Mouse (Mus musculus) kidney, adult 18-20 months (tissue): ENCODE results near the gene Kat7.

Source experiments
- DNase-seq: peaks from one replicate; pipeline ENCODE4 v3.0.0; 2021

Kat7 gene

DNA sequence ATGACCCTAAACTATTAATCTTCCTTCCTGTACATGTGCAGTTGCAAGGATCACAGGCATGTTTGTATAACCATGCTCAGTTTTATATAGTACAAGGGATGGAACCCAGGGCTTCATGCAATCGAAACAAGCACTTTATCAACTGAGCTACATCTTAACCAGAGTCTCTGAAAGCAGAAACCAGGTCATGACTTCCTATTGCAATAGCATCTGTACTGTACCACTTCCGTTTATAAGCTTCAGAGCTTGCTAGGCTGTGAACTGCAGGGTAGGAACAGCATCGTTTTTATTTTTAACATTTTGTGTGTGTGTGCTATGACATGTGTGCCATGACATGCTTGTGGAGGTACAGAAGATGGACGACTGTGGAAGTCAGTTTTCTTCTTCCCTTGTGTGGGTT is 23.2 kb upstream of the Kat7 start:
- DNase-seq: no peak

DNA sequence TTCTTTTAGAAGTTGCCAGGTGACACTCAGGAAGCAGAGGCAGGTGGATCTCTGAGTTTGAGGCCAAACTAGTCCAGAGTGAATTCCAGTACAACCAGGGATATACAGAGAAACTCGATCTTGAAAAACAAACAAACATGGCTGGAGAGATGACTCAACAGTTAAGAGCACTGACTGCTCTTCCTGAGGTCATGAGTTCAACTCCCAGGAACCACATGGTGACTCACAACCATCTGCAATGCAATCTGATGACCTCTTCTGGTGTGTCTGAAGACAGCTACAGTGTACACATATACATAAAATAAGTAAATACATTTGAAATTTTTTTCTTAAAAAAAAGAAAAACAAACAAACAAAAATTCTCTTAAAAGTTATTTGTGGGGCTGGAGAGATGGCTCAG is 20.6 kb upstream of the Kat7 start:
- DNase-seq: no peak

DNA sequence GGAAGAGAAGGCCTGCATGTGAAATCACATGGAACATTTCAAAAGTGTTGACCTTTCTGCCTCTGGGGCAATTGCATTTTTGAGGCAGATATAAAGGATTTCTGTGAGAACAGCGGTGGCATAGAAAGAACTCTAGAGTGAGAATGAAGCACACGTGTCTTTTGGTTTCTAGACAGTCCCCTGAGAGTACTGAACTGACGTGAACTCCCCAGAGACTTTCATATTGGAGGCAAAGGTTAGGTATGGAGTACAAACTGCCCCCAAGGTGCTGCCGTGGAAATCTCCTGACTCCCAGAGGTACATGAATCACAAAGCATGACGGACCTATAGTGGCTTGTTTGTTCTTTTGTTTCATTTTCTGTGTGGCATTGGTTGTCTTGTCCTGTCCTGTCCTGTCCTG is 18.6 kb upstream of the Kat7 start:
- DNase-seq: no peak

DNA sequence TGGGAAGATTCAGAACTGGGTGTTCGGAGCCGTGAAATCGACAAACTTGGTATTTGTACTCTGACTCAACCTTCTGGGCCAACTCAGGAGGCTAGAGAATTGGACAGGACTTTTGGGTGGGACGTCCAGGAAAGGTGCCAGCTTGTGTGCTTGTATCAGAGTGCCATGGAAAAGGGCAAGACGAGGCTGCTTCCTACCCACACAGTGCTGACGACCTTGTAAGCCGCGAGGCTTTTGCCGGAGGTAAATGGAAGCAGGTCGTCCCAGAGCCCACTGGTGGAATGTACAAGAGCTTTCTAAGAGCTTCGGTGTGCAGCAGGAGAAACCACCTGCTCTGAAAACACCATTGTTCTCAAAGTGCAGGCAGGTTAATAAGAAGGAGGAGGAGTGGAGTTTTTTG is 16.2 kb upstream of the Kat7 start:
- DNase-seq: no peak

DNA sequence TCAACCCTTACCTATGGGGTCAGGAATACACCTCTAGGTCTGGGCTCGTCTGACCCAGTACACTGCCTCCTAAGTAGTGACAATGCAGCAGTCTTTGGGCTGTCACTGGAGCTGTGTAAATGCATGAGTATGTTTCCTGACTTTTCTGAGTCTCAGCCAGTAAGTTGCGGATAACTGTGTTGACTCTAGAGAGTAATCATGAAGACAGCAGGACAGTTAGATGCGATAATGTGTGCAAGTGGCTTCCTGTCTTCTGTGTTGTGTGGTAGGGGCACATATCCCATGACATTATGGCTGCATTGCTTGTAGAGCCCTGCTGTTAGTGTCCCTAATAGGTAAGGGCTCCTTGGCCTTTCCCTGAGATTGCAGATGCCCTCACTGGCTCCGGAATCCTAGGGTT is 15.8 kb upstream of the Kat7 start:
- DNase-seq: no peak

DNA sequence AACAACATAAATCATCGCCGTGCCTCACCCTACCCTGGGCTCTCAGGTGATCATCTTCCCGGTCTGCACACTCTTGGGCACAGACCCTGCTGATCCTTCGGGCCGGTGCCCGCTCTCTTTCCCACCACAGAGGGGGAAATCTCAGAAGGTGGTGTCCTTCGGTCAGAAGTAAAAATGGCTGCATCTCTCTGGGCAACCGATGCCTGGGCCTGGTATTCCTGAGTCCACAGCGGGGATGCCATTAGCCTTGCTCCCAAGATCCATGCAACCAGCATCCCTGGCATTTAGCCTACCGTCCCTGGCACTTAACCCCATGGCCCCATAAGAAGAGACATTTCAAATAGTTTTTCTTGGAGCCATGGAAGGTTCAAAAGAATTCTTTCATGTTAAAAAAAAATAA is 14.1 kb upstream of the Kat7 start:
- DNase-seq: no peak

DNA sequence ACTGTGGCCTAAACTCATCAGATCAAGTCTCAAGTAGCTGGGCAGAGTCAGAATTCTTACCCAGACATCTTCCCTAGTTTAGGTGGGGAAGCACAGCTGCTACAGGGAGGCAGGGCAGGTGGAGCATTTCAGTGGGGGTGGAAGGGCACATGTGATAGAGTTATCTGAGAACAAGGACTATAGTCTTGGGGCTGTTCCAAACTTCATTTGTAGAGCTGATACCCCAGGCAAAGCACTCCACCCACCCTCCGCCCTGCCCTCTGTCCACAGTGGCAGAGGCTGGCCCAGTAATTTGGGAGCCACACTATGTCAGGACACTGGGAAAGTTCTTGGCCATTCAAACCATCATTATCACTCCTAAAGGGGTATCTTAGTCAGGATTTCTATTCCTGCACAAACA is 10.0 kb upstream of the Kat7 start:
- DNase-seq: no peak

DNA sequence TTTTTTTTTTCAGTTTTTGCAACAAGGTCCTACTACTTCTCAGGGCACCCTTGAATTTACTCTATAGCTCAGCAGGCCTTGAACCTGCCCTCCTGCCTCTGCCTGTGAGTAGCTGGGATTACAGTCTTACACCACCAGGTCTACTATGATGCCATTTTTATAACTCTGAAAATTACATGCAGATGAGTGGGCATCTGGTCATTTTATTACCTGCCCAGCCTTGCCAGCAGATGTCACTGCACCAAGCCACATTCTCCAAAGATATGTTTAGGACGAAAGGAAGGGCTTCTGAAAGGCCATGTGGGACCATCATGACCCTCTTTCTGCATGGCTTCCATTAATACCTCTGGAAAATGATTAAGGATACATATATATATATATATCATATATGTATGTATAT is 9.5 kb upstream of the Kat7 start:
- no peak for DNase-seq

DNA sequence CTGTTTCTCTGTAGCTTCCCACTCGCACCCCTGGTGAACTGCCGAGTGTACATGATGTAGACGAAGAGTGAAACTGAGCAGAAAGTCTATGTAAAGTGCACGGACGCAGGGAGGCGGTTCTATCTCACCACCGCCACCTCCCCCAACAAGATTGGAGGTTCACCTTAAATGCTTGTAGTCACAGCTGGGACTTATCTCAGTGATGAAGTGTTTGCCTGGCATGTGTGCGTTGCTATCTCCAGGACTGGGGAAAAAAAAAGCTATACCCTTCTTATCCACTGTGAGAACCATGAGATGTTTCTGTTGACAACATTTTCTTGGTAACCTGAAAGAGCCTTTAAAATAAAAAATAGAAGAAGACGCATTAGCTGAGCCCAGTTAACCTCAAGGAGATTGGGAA is 8.1 kb upstream of the Kat7 start:
- no peak for DNase-seq

DNA sequence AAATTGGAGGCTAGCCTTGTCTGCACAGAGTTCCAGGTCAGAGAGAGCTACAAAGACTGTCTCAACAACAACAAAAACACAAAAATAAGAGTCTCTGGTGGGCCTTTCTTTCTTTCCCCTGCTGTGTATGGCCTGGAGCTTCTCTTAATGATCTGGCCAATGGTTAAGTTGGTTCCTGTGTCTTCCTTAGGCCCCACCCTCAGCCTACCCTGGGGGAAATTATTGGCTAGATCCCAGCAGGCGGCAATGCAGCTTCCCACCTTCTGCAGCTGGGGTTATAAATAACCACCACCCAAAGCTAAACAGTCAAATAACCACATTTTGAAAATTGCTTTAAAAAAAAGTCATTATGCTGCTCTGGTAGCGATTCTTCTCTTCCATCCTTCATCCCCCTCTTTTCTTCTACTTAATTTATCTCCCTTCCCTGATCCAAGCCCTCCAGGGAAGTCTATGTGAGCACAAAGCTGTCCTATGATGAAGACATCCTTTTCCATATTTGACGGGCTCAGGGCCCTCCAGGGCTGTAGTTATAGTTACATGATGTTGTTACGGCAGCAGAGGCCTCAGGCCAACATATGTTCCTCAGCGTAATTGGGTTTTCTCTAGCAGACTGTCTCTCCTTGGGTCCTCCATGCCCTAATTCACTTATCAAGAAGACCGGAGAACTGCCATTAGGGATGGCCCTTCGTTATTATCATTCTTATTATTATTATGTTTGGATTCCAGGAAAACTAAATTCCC is 5.3 kb upstream of the Kat7 start:
- no peak for DNase-seq

DNA sequence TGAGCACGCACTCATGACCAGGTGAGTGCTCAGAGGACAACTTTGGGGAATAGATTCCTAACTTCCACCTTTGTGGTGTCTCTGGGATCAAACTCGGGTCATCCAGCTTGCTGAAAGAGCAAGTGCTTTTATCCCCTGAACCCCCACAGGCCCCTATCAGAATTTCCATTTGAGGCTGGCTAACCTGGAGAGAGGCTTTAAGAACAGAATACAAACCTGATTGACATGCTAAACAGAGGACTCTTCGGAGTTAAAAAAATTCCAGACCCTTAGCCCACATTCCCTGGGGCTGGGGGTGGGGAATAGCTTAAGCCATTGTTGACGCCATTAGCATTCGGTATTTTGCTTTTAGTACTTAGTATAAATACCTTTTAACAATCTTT is 1.4 kb upstream of the Kat7 start:
- DNase-seq: no peak

DNA sequence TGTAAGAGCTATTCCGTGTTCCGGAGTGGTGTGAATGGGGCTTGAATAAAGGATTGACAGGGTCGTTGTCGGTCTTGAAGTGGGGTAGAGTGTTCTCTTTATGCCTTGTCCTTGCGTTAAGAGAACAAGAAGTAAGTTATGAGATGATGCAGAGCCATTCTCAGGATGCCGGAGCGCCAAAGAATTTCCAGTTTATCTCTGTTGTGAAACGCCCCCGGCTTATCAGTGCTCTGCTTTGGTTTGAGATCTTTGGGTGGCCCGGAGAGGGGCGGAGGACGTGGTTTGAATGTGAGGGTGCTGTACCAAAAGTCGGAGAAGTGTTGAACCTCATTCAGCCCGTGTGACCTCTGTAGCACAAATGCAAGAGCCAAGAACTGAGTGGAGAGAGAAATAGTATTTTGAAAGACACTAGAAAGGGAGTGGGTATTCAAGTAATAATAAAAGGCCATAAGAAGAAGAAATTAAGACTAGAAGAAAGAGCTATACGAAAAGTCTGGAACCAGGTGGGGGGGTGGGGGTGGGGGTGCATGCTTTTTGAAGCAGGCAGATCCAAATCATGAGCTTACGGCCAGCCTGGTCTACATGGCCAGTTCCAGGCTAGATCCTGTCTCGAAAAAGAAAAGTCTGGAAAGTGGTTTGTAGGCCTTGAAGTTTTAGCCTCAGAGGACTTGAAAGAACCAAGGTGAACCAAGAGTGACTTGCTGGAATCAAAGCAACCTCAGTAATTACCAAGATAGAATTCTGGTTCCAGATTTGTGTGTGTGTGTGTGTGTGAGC is 790 bp upstream of the Kat7 start:
- DNase-seq: no peak

DNA sequence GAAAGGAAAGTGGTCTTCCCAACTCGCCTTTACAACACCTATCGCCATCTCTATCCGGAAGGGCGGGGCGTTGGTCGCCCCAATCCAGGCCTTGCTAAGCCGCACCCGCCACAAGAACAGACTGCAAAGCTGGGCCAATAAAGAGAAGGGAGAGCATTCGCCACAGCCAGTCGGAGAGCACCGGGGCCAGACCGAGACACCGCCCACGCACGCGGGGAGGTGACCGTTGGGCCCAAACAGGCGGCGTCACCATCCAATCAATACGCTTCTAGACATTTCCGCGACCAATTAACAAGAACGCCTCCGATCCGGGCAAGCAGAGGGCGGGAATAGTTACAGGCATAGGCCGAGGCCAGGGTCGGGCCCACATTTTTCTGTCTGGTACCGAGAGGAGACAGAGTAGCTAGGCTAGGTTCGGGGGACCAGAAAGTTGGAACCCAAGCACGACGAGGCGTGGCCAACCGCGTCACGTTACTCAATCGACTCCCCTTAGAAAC is 488 bp downstream of the Kat7 start:
- peak; percentile 94 for DNase-seq

DNA sequence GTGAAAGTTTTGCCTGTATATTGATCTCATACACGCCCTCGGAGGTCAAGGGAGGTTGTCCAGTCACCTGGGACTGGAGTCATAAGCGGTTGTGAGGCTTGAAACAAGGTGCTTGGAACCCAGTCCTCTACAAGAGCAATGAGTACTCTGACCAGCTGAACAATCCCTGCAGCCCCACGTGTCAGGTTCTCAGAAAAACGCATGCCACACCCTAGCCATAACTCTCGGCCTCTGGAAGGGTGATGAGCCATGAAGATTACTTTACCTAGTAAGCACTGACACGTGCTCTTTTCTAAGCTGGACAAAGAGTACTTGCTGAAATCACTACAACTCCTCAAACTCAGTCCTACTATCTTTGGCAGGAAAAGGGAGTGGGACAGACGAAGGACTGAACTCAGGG is 2.5 kb downstream of the Kat7 start:
- no peak for DNase-seq

DNA sequence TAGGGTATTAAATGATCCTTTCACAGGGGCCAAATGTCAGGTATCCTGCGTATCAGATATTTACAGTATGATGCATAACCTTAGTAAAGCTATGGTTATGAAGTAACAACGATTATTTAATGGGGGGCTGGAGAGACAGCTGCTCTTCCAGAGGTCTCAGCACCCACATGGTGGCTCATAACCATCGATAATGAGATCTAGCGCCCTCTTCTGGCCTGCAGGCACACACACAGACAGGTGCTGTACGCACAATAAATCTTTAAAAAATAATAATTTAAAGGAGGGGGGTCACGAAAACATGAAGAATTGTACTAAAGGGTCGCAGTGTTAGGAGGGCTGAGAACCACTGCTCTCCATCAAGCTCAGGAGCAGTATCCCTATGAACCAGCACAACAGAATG is 4.4 kb downstream of the Kat7 start:
- DNase-seq: no peak

DNA sequence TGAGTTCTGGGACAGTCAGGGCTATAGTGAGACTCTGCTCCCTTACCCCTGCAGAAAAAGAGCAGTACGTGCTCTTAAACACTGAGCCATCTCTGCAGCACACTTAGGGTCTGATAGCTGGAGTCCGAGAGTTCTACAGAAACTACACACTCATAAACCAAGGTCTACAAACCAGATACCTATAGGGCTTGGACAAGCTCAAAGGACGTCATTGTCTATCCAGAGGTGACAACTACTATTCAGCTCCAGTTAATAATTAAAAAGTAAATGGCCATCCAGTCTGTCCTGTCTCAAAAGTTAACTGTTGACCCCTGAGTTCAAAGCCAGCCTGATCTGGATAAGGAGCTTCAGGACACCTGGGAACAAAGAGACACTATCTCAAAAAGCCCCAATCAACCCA is 8.3 kb downstream of the Kat7 start:
- no peak for DNase-seq

DNA sequence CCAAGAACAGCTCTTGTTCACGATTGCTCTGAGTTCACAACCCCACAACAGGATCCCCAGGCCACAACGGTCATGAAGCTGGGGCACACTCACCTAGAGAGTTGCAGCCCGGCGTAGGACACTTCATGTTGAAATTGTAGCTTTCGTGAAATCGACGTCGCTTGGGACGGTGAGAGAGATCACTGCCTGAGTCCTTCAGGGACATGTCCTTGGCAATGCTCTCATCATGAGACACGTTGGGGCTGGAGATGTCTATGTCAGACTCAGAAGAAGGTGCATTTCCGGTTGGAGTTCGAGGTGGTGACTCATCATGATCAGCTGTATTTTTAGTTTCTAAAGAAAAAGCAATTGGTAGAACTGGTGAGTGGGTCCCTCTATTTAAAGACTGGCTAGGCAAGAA is 10.2 kb downstream of the Kat7 start:
- no peak for DNase-seq

DNA sequence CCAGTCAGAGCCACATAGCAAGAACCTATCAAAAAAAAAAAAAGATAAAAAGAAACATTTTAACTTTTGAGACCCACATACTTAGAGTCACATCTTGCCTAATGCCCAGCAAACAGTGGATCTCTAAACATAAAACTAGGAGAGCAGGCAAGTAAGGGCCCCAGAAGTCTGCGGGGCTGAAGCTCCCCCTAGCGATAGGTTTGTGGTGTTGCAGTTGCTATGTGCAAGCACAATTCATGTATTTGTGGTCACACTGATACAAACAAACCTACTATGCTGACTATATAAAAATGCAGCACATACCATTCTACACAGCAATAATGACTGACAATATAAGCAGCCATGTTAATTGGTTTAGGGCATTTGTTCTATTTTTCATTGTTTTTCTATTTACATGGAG is 11.9 kb downstream of the Kat7 start:
- no peak for DNase-seq

DNA sequence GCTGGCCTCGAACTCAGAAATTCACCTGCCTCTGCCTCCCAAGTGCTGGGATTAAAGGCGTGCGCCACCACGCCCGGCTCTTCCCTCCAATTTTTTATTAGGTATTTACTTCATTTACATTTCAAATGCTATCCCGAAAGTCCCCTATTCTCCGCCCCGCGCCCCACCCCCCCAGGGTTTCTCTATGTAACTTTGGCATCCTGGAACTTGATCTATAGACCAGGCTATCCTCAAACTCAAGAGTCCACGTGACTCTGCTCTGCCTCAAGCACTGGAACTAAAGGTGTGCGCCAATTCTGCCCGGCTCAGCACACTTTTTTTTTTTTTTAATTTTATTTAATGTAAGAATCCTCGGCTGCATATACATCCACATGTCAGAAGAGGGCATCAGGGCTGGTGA is 14.3 kb downstream of the Kat7 start:
- no peak for DNase-seq

DNA sequence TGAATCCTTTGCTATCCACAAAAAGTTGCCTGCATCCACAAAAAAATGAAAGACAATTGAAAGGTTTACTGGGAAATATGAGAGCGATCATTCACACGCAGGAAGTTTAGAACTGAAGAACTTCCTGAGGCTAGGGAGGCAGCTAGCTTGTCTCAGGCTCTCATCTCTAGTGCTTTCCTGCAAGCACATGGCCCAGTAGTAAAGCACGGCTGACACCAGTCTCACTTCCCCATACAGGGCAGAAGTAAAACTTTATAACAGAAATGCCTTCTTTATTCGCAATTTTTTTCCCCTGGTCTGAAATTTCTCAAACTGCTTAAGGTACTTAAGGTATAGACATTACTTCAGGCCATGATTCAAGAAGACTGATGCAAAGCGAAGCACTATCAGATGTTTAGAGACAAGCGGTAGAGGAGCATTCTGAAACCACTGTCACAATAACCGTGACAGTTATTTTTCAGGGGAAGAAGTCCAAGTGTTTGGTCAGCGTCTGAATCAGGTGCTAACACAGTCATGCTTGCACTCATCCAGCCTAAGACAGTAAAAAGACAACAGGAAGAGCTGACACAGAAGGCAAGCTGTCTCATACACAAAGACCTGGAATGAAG is 16.9 kb downstream of the Kat7 start:
- no peak for DNase-seq

DNA sequence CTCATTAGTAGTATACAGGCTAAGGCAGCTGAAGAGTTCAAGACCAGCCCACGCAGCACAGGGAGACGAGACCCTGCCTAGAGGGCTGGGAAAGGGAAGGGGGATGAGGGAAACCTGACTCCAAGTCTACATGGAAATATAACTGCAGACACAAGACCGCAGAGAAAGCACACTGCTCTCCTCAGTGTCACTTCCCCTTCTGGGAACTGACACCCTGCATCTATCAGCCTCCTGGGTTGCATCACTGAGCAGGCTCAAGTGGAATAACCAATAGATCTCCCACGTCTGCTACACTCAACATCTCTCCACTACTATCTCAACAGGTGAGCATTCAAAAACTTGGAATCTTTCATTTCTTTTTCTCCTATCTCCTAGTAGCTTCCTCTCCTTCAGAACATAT is 18.0 kb downstream of the Kat7 start:
- no peak for DNase-seq

DNA sequence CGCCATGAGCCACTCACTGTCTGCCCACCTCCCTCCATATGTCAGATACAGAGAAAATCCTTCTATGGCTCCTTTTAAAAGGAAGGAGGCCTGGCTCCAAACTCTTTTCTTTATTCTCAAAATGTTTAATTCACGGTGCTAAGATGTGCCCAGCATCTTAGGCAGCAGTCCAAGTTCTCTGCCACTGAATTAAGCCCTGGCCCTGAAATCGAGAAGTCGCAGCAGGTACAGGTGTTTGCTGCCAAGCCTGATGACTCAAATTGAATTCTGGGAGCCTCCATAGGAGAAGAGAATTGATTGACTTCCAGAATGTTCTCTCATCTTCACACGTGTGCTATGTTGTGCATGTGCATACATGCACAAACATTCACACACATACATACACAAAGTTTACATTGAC is 27.7 kb downstream of the Kat7 start:
- DNase-seq: no peak

DNA sequence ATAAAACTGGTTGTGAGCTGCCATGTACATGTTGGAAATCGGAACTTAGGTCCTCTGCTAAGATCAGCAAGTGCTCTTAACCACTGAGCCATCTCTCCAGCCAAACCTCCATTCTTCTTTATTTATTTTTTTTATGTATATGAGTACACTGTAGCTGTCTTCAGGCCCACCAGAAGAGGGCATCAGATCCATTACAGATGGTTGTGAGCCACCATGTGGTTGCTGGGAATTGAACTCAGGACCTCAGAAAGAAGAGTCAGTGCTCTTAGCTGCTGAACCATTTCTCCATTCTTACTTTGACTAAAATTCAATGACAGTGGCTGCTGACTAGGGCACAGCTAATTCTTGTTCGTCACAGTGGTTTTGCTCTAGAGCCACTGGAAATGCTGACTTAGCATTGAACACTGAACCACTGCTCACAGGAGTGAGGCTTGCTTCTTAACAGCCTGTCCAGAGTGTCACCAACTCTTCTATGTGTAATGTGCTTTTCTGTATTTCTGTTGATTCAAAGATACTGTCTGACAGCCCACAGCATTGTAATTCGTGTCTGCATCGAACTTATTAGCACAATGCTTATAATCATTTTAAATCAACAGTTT is 30.9 kb downstream of the Kat7 start:
- no peak for DNase-seq

DNA sequence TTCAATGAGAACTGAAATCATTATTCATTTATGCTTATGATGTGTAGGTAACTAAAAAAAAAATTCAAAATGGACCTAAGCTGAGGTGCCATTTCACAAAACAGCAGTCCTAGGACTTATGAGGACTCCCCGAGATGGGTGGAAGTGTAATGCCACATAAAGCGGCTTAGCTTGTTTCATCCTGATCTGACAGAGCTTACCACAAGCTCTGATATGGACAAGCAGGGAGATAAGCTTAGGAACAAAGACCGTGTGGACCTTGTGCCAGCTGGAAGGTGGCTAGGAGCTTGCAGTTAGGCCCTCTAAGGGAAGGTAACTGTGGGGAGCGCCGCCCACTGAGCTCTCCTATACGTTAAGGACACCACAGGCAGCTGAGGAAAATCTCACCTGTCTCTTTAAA is 34.0 kb downstream of the Kat7 start:
- no peak for DNase-seq
